Mouse (Mus musculus) urinary bladder, adult 2 months (tissue): ENCODE measurements around the gene Tmem189. TPM values are rescaled to one million over a fixed set of nuclear protein-coding genes. Genes with fewer than 3 reads are reported as not detected.

Source experiments
- DNase-seq: peaks from one replicate; pipeline ENCODE4 v3.0.0; 2022; ENCODE audit warnings: low spot score
- polyA plus RNA-seq: library from polyadenylated mRNA; depleted of rRNA; stranded (reverse); fragments of >200 nt; gene quantifications from 2 replicates; pipeline ENCODE4 v1.2.3, GENCODE M21; 2012

The Tmem189 gene
- polyA plus RNA-seq, 1 experiment = 48.4 TPM

DNA sequence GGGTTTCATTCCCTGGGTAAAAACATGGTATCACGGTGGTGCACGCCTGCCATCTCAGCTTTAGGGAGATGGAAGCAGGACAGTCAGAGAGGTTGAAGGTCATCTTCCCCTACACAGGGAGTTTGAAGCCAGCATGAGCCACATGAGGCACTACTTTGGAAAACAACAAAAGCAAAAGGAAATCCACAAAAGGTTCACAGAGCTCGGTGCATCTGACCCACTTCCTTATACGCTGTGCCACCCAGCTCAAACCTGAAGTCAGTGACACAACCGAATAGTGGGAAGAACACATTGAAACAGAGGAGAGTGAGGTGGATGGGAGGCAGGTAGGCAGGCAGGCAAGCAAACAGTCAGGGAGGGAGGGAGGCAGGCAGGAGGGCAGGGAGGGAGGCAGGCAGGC, 11.8 kb upstream of the Tmem189 start:
- no peak for DNase-seq

DNA sequence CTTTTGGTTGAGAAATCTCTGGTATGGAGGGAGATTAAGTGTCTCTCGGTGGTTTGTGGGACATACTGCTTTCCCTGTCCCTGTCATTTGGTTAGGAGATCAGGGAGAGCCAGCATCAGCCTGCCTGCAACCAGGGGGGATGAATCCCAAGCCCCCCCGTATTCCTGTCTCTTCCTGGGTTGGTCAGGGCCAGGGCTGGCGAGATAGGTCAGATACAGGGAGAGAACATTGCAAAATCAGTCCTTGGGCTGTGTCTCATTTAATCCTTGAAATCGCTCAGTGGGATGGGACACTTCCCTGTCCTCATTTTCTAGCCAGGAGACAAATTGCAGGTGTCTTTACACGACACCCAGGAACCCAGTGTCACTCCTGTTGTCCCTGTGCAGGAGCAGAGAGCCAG, 10.4 kb upstream of the Tmem189 start:
- DNase-seq = no peak

DNA sequence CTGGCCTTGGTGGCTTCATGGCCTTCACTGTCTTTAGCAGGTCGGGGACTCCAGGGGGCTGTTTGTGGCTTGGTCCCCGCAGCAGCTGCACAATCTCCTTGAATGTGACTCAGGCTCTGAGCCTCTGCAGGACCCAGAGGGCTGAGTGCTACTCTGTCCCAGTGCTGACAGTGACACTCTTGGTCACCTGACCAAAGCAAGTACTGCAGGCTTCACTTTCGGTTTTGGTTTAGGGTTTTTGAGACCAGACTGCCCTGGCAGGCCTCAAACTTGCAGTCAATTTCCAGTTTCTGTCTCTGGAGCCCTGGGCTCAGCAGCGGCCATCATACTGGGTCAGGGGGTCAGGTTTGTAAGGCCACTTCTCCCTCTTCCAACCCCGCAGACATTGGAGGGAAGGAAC, 8.3 kb upstream of the Tmem189 start:
- DNase-seq = no peak

DNA sequence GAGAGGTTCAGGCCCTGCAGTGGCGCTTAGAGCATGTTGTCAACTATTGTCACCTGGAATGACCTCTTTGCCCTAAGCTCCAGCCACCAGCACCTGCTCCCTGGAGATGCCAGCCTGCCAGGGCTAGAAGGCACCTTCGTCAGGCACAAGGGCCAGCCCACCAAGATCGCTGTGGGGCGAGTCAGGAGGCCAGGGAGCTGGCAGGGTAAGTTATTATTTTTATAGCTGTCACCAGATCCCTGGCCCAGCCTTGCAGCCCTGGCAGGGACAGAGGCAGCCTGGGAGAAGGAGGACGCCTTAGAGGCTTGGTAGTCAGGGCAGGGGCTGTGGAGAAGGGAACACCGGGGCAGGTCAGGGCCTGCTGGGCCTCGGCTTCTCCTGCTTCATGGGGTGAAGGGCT, 6.5 kb upstream of the Tmem189 start:
- no peak for DNase-seq

DNA sequence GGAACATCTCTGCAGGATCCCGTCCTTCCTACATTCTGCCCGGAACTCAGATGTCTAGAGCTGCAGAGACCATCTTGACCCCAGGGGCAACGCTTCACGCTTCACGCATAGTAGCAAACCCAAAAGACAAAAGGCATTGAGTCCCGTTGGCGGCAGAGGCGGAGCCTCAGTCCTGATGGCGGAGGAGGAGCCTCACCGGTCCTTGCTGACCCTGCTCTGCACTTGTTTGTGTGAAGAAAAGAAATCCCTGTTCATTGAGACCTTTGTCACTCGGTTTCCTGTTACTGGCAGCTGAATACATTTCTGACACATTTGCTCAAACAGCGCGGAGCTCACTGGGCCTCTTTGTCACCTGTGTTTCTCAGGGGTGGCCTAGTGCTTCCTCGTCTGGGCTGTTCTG, 5.9 kb upstream of the Tmem189 start:
- DNase-seq = no peak

DNA sequence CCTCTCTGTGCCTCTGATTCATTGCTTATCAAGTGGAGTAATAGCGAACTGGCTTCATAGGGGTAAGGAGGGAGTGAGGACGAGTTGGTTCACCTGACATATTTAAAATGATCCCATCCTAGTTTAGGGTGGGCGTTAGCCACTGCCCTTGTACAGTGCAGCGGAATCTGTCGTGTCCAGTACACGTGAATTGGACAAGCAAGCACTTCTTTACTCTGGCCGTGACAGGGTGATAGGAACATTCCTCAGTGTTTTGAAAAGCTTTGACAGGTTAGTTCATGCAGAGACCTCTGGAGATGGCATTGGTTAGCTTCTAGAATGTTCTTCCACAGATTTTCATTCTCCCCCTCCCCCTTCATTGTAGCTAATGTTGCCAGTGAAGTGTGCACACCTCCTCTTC, 5.3 kb upstream of the Tmem189 start:
- DNase-seq = no peak

DNA sequence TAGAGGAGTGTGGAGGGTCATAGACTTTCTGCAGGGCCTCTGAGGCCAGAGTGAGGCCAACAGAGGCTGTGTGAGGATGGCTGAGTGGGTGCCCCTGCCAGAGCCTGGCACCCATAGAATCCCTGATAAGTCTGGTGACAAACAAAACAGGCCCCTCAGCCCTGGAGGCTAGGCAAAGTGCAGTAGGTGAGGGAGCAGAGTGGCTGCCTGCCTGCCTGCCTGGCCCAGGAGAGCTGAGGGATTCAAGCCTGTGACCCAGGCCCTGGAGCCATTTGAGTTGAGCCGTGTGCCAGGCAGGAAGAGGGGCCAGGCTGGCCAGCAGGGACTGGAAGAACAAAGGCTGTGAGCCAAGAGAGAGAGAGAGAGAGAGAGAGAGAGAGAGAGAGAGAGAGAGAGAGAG, 4.6 kb upstream of the Tmem189 start:
- no peak for DNase-seq

DNA sequence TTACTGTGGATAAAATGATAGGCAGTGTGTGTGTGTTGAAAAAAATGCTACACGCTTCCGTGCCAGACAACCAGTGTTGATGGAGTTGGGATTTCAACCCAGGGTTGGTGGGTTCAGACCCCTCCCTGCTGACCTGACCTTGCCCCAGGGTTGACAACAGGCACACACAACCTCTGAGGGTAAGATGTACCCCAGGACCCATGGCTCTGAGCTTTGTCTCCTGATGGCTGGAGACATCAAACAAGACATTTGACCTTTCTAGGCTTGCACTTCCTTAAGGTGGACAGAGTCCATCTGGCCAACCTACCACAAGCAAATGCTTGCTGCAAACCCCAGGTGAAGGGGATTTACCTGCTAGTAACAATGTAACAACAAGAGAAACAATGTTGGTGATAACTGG, 3.9 kb upstream of the Tmem189 start:
- DNase-seq = no peak

DNA sequence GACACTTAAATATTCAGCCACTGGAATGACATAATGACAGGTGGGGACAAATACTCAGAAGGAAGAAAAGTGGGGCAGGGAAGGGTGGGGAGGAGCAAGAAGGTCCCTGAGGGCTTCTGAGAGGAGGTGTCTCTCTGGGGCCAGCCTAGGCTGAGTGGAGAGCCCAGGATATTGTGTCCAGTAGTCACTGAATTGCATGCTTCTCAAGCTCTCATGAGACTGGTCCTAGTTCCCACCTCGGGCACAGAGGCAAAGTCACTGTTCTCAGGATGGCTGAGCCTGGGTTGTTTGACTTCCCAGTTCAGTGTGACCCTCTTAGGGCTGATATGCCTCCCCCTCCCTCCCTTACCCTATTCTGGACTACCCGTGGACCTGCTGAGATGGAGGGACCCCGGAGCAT, 3.2 kb upstream of the Tmem189 start:
- no peak for DNase-seq

DNA sequence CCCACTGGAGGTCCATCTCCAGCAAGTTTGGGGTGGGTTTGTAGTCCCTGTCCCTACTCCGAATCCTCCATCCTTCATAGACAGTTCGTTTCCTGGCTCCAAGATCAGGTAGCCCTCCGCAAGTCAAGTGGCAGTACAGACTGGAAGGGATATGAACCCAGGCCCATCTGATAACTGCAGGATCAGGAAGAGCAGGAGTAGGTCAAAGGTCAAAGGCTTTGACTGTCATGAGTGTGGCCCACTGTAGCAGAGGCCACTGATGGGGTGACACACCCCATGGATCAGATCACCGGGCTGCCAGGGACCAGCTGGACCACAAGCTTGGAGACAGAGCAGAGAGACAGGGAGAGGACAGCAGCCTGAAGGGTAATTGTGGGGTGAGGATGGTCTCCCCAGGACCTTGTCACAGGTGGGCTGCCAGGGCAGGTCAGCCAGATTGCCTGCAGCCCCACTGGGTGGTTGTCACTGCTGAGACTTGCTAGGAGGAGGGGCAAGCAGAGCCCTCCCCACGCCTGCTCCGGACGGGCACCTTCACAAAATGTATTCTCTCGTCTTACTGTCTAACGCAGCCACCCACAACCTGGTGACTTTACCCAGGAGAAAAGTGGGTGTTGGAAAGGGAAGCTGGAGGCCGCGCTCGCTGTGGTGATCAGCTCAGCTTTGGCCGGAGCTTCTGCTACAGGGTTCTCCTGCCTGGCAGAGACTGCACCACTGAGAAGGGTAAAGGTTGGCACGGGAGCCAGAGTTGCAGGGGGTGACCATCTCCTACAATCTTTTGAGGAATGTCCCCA, 2.4 kb upstream of the Tmem189 start:
- DNase-seq = no peak

DNA sequence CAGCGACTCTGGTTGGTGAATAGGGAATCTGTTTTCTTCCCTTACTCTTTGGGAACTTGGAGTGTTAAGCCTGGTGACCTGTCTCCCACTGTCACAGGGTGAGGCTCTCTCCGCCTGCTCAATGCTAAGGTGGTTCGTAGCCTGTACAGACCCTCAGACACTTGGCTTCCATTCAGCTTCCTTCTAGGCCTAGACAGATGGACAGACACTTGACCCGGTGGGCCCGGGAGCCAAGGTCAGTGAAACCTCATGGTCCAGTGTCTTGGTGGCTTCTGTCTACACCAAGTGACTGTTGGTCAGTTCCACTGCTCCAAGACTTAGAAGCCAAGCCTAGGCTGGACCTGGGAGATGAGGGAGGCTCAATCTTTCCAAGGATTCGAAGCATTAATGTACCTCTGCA, 1.8 kb upstream of the Tmem189 start:
- DNase-seq = no peak

DNA sequence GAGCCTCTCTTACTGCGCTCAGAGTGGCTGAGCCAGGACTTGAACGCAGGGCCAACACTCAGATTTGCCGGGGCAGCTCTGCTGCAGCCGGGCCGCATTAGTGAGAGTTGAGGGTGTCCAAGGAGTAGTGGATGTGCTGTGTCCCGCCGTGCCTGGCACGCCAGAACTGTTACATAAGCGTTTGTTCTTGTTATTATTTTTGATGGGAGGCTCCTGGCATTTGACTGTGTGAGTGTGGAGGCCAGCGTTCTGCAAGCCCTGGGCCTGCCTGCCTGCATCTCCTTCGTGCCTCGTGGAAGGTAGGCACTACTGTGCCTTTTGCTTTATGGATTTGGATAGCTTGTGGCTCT, 1.3 kb upstream of the Tmem189 start:
- DNase-seq = no peak

DNA sequence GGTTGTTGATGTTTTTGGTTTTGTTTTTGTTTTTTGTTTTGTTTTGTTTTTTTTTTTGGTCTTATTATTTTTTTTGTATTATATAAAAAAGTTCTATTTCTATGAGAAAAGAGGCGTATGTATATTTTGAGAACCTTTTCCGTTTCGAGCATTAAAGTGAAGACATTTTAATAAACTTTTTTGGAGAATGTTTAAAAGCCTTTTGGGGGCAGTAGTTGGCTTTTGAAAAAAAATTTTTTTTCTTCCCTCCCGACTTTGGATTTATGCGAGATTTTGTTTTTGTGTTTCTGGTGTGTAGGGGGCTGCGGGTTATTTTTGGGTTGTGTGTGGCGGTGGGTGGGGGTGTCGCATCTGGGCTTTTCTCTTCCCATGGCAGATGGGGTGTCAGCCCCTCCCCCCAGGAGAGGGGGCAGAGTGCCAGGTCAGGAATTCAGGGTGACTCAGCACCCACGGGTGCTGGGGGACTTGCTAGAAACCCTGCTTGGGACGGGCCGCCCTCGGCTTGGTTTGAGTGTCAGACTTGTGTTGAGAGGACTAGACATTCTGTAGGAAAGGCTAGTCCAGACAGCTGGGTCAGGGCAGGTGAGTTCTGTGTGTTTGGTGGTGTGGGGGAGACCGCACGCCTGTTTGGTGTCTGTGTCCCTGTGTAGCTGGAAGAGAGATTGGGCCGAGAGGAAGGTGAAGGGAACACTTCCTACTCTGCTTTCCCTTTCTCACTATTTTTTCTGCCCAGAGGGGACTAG, 768 bp upstream of the Tmem189 start:
- peak; percentile 61 for DNase-seq

DNA sequence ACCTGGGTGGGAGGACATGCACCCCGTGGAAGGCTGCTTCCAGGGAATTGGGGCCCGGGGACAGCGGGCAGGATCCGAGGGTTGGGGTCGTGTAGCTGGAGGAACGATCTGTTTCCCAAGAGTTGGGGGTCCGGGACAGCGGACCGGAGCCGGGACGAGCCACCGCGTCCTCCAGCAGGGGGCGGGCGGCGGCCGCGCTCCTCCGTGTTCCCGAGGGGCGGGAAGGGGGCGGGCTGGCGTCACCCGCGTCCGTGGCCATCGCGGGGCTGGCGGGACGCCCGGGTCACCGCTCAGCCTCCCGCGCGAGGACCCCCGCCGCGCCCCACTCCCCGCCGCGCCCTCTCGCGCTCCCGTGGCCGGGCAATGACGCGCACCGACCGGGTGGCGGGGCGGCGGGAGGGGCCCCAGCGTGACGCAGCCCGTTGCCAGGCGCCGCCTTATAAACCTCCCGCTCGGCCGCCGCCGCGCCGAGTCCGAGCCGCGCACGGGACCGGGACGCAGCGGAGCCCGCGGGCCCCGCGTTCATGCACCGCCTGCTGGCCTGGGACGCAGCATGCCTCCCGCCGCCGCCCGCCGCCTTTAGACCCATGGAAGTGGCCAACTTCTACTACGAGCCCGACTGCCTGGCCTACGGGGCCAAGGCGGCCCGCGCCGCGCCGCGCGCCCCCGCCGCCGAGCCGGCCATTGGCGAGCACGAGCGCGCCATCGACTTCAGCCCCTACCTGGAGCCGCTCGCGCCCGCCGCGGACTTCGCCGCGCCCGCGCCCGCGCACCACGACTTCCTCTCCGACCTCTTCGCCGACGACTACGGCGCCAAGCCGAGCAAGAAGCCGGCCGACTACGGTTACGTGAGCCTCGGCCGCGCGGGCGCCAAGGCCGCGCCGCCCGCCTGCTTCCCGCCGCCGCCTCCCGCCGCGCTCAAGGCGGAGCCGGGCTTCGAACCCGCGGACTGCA, 847 bp downstream of the Tmem189 start, which contains the start of gene Cebpb:
TSS of gene Cebpb (plus strand) at position 418 of the 954 bp plus-strand sequence.
- DNase-seq = peak; percentile 98

DNA sequence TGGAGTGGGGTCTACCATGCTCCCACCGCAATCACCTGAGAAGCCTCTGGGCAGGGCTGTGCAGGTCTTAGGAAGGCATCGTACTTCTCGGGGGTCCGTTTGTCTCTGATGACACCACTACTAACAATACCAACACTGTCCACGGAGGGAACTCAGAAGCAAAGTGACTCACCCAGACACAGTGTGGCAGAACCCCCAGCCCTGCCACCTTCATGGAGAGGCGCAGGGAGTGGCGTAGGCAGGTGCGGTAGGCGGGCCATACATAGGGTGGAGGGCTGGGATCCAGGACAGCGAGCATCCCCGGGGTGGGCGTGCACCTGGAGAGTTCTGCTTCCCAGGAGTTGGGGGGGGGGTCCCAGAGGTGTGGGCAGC, 1.5 kb downstream of the Tmem189 start:
- no peak for DNase-seq

DNA sequence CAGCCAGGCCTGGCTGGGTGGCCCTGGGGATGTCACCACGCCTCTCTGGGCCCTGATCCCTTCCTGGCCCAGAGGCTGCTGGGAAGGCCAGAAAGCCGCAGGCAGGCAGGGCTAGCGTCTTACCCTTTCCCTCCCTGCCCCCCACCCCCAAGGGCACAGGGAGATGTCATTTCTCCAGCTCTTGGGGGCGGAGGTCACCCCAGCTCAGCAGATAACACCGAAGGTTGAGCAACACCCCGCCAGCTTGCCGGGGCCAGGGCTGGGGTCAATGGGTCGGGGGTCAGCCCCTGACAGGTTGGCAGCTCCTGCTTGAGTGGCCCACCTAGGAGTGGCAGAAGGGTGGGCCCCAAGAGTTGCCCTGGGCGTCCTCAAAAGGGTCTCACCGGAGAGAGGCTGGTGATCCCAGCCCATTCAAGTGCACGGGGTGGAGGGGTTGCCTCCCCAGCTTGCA, 1.9 kb downstream of the Tmem189 start:
- DNase-seq = no peak

DNA sequence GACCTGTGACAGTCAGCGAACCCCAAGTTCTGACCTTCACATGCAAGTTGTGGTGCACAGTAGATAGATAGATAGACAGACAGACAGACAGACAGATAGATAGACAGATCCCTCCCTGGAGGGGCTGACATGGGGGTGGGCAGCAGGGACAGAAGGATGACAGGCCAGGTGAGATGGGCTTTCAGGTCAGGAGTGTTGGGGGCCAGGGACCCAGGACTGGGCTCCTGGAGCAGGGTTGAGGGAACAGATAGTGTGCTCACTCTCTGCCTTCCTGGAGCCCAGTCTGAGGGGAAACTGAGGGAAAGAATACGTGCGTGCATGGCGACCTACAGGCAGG, 2.4 kb downstream of the Tmem189 start:
- DNase-seq = no peak

DNA sequence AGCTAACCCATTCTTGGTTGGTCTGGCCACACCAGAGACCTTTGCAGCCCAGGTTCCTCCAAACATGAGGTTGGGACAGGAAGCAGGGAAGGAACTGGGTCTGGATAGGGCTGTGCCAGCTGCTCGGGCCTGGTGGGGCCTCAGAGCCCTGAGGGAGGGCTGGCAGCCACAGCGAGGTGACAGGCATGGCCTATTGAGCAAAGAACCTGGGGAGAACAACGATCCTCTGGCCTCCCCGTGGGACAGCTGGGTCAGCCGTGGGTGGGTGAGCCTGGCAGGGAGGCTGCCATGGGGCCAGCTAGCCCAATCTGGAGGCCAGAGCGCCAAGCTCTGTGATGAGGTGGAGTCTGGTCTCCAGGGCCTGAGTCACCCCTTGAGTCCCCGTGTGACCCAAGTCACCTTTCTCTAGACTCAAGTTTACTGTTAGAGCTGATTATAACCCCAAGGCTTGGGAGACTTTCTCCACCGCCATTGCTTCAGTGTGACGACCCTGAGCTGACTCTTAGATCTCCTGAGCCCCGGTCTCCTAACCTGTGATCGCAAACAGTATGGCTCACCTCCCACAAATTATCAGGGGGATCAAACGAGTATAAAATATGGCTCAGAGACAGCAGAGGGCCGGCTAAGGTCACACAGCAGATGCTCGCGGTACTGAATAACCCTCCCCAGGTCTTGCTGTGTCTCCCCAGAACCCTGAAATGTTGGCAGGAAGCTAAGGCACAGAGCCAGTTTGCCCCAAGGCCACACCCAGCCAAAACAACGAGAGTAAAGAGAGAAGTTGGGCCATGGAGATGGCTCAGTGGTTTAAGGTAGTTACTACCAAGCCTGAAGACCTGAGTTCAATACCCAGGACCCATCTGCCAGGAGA, 3.0 kb downstream of the Tmem189 start:
- no peak for DNase-seq

DNA sequence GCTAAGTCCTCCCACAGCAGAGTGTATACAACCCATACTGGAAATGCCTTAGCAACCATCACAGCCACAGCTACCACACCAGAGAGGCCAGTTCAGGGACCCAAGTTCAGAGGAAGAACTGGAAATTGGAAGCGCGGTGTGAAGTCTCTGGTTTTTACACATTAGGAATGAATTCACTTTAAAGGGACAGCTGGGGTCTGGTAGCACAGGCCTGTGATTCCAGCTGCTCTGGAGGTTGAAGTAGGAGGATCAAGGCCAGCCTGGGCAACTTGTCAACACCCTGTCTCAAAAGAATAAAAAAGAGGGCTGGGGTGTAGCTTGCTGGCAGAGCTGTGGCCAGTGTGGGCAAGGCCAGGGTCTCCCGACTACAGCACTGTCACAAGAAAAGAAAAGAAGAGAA, 3.8 kb downstream of the Tmem189 start:
- DNase-seq = no peak

DNA sequence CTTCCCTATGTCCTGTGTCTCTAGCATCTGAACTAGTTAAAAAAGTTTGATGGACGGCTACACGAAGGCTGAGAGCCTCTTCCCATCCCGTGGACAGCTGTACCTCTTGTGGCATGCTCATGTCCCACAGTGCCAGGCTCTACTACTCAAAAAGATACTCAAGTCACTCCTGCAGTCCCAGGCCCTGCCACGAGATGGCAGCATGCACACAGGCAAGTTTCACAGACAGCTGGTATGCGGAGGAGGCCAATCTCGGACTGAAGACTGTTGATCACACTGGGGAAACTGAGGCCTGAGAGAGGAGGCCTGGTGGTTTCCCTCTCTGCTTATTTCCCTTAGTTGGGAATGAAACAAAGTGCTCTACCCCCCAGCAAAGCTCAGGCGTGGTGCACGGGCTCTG, 4.5 kb downstream of the Tmem189 start:
- peak; percentile 98 for DNase-seq

DNA sequence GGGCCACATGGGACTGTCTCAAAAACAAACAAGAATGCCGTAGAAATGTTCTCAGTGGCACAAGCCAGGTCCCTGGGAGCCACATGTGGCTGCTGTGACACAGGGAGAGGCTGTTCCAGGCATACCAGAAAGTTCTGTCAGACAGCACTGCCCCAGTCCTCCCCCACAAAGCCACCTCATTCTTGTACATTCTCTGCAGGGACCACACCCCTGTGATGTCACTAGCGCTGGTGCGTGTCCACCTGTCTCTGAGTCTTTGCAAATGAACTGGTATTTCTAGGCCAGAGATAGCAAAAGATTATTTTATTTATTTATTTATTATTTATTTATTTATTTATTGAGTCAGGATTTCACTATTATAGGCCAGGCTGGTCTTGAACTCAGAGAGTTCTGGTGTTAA, 5.9 kb downstream of the Tmem189 start:
- DNase-seq = no peak

DNA sequence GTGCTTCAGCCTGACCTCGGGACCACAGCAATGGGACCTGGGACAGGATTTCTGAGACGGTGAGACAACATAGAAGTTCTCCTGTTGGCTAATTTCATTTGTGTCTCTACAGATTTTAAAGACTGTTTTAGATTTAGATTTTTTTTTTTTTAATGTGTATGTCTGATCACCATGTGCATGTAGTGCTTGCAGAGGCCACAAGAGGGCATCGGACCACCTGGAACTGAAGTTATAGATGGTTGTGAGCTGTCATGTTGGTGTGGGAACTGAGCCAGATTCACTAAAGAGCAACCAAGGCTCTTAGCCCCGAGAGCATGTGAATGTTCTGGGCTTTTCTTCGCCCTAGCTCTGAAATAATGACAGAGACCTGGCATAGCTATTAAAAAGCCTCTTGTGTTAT, 9.0 kb downstream of the Tmem189 start:
- no peak for DNase-seq
